Mouse (Mus musculus) kidney, embryonic 16.5 days (tissue): ENCODE results near the gene Nupr1. TPM values are rescaled to one million over a fixed set of nuclear protein-coding genes. Genes with fewer than 3 reads are reported as not detected.
A peak's percentile ranks its signal among the peaks of the same experiment; 100 is the strongest.

Experiments
- ATAC-seq: fragments of 200-750 bp; cut with Nextera tagmentation; 2 replicates; pipeline ENCODE4 v1.8.0; 2017; ENCODE audit warnings: moderate TSS enrichment; ENCODE audit not compliant: low FRiP score, low TSS enrichment
- H3K27ac ChIP-seq: fragments of 300-500 bp; sonication (generic); 2 replicates; pipeline ENCODE4 v1.5.1; 2014; ENCODE audit warnings: low read length
- H3K27me3 ChIP-seq: fragments of 300-500 bp; sonication (generic); 2 replicates; pipeline ENCODE4 v1.6.1; 2014; ENCODE audit warnings: low read length, control low read depth, mixed read lengths; ENCODE audit not compliant: insufficient read depth
- H3K36me3 ChIP-seq: fragments of 300-500 bp; sonication (generic); 2 replicates; pipeline ENCODE4 v1.6.1; 2014; ENCODE audit warnings: low read length, control low read depth, mixed read lengths; ENCODE audit not compliant: insufficient read depth
- H3K4me1 ChIP-seq: fragments of 300-500 bp; sonication (generic); 2 replicates; pipeline ENCODE4 v1.6.1; 2014; ENCODE audit warnings: low read length, control low read depth, mixed read lengths; ENCODE audit not compliant: insufficient read depth
- H3K4me2 ChIP-seq: fragments of 300-500 bp; sonication (generic); replicated peaks from 2 replicates; pipeline ENCODE4 v1.6.1; 2014; ENCODE audit warnings: low read depth, low read length
- H3K4me3 ChIP-seq: fragments of 300-500 bp; sonication (generic); 2 replicates; pipeline ENCODE4 v1.5.1; 2014; ENCODE audit warnings: mild to moderate bottlenecking, low read length
- H3K9ac ChIP-seq: fragments of 300-500 bp; sonication (generic); replicated peaks from 2 replicates; pipeline ENCODE4 v1.6.1; 2014; ENCODE audit warnings: low read length
- H3K9me3 ChIP-seq: fragments of 300-500 bp; sonication (generic); 2 replicates; pipeline ENCODE4 v1.6.1; 2016; ENCODE audit warnings: low read length, control low read depth
- WGBS: fragments of 180-500 bp; shearing (Covaris S2); extraction: QIAGEN DNeasy Blood & Tissue Kit; methylation state at CpG from one replicate; pipeline ENCODE4 v1.1.7; 2014; 5-methylcytosine and 5-hydroxymethylcytosine counted together
- polyA plus RNA-seq: library from polyadenylated mRNA; unstranded; fragments of >200 nt; fragmentation: Nextera tagmentation; extraction: Ambion mirVana; gene quantifications from 2 replicates; pipeline ENCODE4 v1.2.1, GENCODE M21; 2015

Gene Nupr1
- polyA plus RNA-seq, 1 experiment from 2014 or later, result 9.5 TPM

- WGBS, result 76% methylated on average over 3 of the region's 3 CpGs
- Histone ChIP-seq H3K9me3 (no peaks in the 10 kb centered on the region), H3K36me3 (no peaks in the 10 kb centered on the region), H3K4me2 (no peak overlapping the region), H3K4me1 (no peaks in the 10 kb centered on the region), H3K4me3 (no peak overlapping the region), H3K27ac (no peak overlapping the region), H3K9ac (no peak overlapping the region), H3K27me3 (no peaks in the 10 kb centered on the region)
- no peak for ATAC-seq
Observed at GRCm38 (mm10) chr7:126607064-126607463, 23.6 kb downstream of the Nupr1 start.

GRCm38 (mm10) chr7:126606611-126607010 lies 24.1 kb downstream of the Nupr1 start:
- WGBS, result 62% methylated on average over 5 of the region's 5 CpGs
- no peaks in the 10 kb centered on the region for H3K4me1 ChIP-seq

GRCm38 (mm10) chr7:126602650-126603049 lies 28.0 kb downstream of the Nupr1 start:
- no peaks in the 10 kb centered on the region for H3K36me3 ChIP-seq
- no peak for ATAC-seq
- no peak overlapping the region for H3K9ac ChIP-seq
- no peak overlapping the region for H3K4me3 ChIP-seq
- WGBS, result 85% methylated on average over 3 of the region's 3 CpGs
- no peaks in the 10 kb centered on the region for H3K4me1 ChIP-seq
- no peak overlapping the region for H3K4me2 ChIP-seq
- no peak overlapping the region for H3K27ac ChIP-seq
- no peaks in the 10 kb centered on the region for H3K27me3 ChIP-seq
- H3K9me3 ChIP-seq, result no peaks in the 10 kb centered on the region

More at GRCm38 (mm10) chr7:126606611-126607010, 24.1 kb downstream of the Nupr1 start:
- H3K9ac ChIP-seq, result no peak overlapping the region
- no peak overlapping the region for H3K27ac ChIP-seq
- H3K9me3 ChIP-seq, result no peaks in the 10 kb centered on the region
- H3K36me3 ChIP-seq, result no peaks in the 10 kb centered on the region
- ATAC-seq, result no peak
- no peak overlapping the region for H3K4me3 ChIP-seq
- no peak overlapping the region for H3K4me2 ChIP-seq
- no peaks in the 10 kb centered on the region for H3K27me3 ChIP-seq

GRCm38 (mm10) chr7:126601896-126602295 lies 28.8 kb downstream of the Nupr1 start:
- Histone ChIP-seq H3K4me2 (no peak overlapping the region), H3K9ac (no peak overlapping the region), H3K36me3 (no peaks in the 10 kb centered on the region), H3K27me3 (no peaks in the 10 kb centered on the region), H3K27ac (no peak overlapping the region), H3K9me3 (no peaks in the 10 kb centered on the region), H3K4me1 (no peaks in the 10 kb centered on the region), H3K4me3 (no peak overlapping the region)
- WGBS, result 39% methylated on average over 5 of the region's 5 CpGs
- ATAC-seq, result no peak

GRCm38 (mm10) chr7:126598919-126599318 lies 31.7 kb downstream of the Nupr1 start:
- ATAC-seq, result no peak
- no peak overlapping the region for H3K4me2 ChIP-seq
- H3K27ac ChIP-seq, result no peak overlapping the region
- H3K4me1 ChIP-seq, result no peaks in the 10 kb centered on the region
- no peak overlapping the region for H3K4me3 ChIP-seq
- H3K27me3 ChIP-seq, result no peaks in the 10 kb centered on the region
- no peak overlapping the region for H3K9ac ChIP-seq
- WGBS, result 78% methylated on average over 6 of the region's 6 CpGs
- no peaks in the 10 kb centered on the region for H3K36me3 ChIP-seq
- no peaks in the 10 kb centered on the region for H3K9me3 ChIP-seq

- Histone ChIP-seq H3K9me3 (no peaks in the 10 kb centered on the region), H3K27me3 (no peaks in the 10 kb centered on the region), H3K4me2 (no peak overlapping the region), H3K9ac (no peak overlapping the region), H3K4me3 (no peak overlapping the region), H3K27ac (no peak overlapping the region), H3K36me3 (no peaks in the 10 kb centered on the region), H3K4me1 (no peaks in the 10 kb centered on the region)
- ATAC-seq, result no peak
- WGBS, result 61% methylated on average over 6 of the region's 6 CpGs
Observed at GRCm38 (mm10) chr7:126596414-126596813, 34.2 kb downstream of the Nupr1 start.

GRCm38 (mm10) chr7:126595890-126596289 lies 34.8 kb downstream of the Nupr1 start:
- Histone ChIP-seq H3K36me3 (no peaks in the 10 kb centered on the region), H3K4me1 (no peaks in the 10 kb centered on the region), H3K4me2 (no peak overlapping the region), H3K27ac (no peak overlapping the region), H3K4me3 (no peak overlapping the region), H3K9ac (no peak overlapping the region), H3K27me3 (no peaks in the 10 kb centered on the region), H3K9me3 (no peaks in the 10 kb centered on the region)
- ATAC-seq, result no peak
- WGBS, result 92% methylated on average over 5 of the region's 5 CpGs

- Histone ChIP-seq H3K27me3 (no peaks in the 10 kb centered on the region), H3K9ac (no peak within 1 kb of the TSS), H3K4me3 (no peak within 1 kb of the TSS), H3K27ac (no peak within 1 kb of the TSS), H3K9me3 (no peaks in the 10 kb centered on the region), H3K4me1 (no peaks in the 10 kb centered on the region), H3K4me2 (no peak within 1 kb of the TSS), H3K36me3 (no peaks in the 10 kb centered on the region)
- 83% methylated on average over 11 of the region's 11 CpGs for WGBS
- no peak for ATAC-seq
Observed at GRCm38 (mm10) chr7:126594862-126595561, 35.6 kb downstream of the Nupr1 start, which contains the start of gene Il27. Il27 (minus strand) TSS chr7:126594941.

- no peaks in the 10 kb centered on the region for H3K9me3 ChIP-seq
- H3K36me3 ChIP-seq, result no peaks in the 10 kb centered on the region
- WGBS, result 9% methylated on average over 16 of the region's 16 CpGs
- no peak overlapping the region for H3K27ac ChIP-seq
- H3K9ac ChIP-seq, result peak overlapping the region; percentile 61
- H3K4me2 ChIP-seq, result peak overlapping the region; percentile 46
- peak; percentile 44; the same call in 1 of the 2 replicates for ATAC-seq
- peak overlapping the region; percentile 22 for H3K4me3 ChIP-seq
- peaks cover 15% of the 10 kb centered on the region; the same call in 1 of the 2 replicates for H3K4me1 ChIP-seq
- no peaks in the 10 kb centered on the region for H3K27me3 ChIP-seq
Observed at GRCm38 (mm10) chr7:126587779-126588178, 42.9 kb downstream of the Nupr1 start.

- Histone ChIP-seq H3K4me2 (no peak overlapping the region), H3K9me3 (no peaks in the 10 kb centered on the region), H3K4me3 (no peak overlapping the region), H3K9ac (no peak overlapping the region), H3K27ac (no peak overlapping the region), H3K36me3 (no peaks in the 10 kb centered on the region), H3K4me1 (peaks cover 15% of the 10 kb centered on the region; the same call in 1 of the 2 replicates), H3K27me3 (no peaks in the 10 kb centered on the region)
- WGBS, result 27% methylated on average over 8 of the region's 8 CpGs
- ATAC-seq, result no peak
Observed at GRCm38 (mm10) chr7:126586839-126587238, 43.8 kb downstream of the Nupr1 start.
